Mouse (Mus musculus): ENCODE measurements around the gene C1qtnf1.

DNA sequence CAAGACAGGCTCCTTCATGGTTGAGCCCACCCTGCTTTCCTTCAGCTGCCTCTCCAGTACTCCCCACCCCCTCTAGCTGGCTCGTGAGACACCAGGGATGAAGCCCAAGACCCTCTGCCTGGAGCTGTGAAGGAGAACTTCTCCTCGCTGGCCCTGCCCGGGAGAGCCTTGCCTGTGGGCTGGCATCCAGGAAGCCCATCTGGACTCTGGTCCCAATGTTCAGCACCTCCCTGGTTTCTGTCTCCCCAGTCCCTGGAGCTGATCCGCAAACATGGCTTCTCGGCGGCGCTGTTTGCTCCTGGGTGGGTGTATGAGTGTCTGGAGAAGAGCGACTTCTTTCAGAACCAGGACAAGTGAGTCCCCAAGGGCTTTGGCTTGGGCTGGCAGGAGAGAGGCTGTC lies 56.2 kb downstream of the C1qtnf1 start:
- TF ChIP-seq CTCF (IDR thresholded peaks at IDR 0.05; ENCODE audit: low read depth): no peak
- no peak for TF ChIP-seq EP300 (IDR thresholded peaks at IDR 0.05; ENCODE audit: low read depth)

Data from liver, embryonic 14.5 days (tissue).